Mouse (Mus musculus) ES-Bruce4 (cell line): ENCODE measurements around the gene Rras. TPM values are rescaled to one million over a fixed set of nuclear protein-coding genes. Genes with fewer than 3 reads are reported as not detected.
A peak's percentile ranks its signal among the peaks of the same experiment; 100 is the strongest.

ENCODE experiments used
- H3K27ac ChIP-seq: 2 replicates; pipeline ENCODE4 v1.5.1; 2012; ENCODE audit warnings: low read length, inconsistent platforms; ENCODE audit not compliant: insufficient read depth
- H3K27me3 ChIP-seq: 2 replicates; pipeline ENCODE4 v1.6.1; 2012; ENCODE audit warnings: mild to moderate bottlenecking, low read length, inconsistent platforms; ENCODE audit not compliant: control insufficient read depth, poor library complexity, insufficient read depth, severe bottlenecking
- H3K36me3 ChIP-seq: 2 replicates; pipeline ENCODE4 v1.6.1; 2012; ENCODE audit warnings: inconsistent platforms, mild to moderate bottlenecking, low read length, moderate library complexity; ENCODE audit not compliant: control insufficient read depth, poor library complexity, insufficient read depth, severe bottlenecking
- H3K4me1 ChIP-seq: one replicate; pipeline ENCODE4 v1.8.1; 2011; ENCODE audit warnings: low read length; ENCODE audit not compliant: control insufficient read depth, insufficient read depth
- H3K4me3 ChIP-seq: 2 replicates; pipeline ENCODE4 v1.5.1; 2011; ENCODE audit warnings: low read depth, mild to moderate bottlenecking, low read length
- H3K9ac ChIP-seq: 2 replicates; pipeline ENCODE4 v1.6.1; 2012; ENCODE audit warnings: low read depth, mild to moderate bottlenecking, inconsistent platforms; ENCODE audit not compliant: poor library complexity, severe bottlenecking
- H3K9me3 ChIP-seq: replicated peaks from 2 replicates; pipeline ENCODE4 v1.6.1; 2012; ENCODE audit warnings: mild to moderate bottlenecking, low read length, inconsistent platforms; ENCODE audit not compliant: control insufficient read depth, poor library complexity, insufficient read depth, severe bottlenecking
- CTCF ChIP-seq: IDR thresholded peaks from one replicate; pipeline ENCODE4 v1.8.1; 2011; ENCODE audit warnings: low read depth, low read length
- EP300 ChIP-seq: IDR thresholded peaks from 2 replicates; pipeline ENCODE4 v1.6.1; 2011; ENCODE audit warnings: low read depth, low read length; ENCODE audit not compliant: insufficient read depth
- POLR2A ChIP-seq: IDR thresholded peaks from one replicate; pipeline ENCODE4 v1.8.1; 2011; ENCODE audit warnings: low read length; ENCODE audit not compliant: insufficient read depth
- polyA plus RNA-seq: library from polyadenylated mRNA; stranded (reverse); fragments of >200 nt; gene quantifications from 2 replicates; pipeline ENCODE4 v1.2.4, GENCODE M21; 2011; ENCODE audit warnings: low read depth; ENCODE audit not compliant: missing spikeins, insufficient read depth, insufficient read length

The Rras gene
- polyA plus RNA-seq, 1 experiment: 72.4 TPM

DNA sequence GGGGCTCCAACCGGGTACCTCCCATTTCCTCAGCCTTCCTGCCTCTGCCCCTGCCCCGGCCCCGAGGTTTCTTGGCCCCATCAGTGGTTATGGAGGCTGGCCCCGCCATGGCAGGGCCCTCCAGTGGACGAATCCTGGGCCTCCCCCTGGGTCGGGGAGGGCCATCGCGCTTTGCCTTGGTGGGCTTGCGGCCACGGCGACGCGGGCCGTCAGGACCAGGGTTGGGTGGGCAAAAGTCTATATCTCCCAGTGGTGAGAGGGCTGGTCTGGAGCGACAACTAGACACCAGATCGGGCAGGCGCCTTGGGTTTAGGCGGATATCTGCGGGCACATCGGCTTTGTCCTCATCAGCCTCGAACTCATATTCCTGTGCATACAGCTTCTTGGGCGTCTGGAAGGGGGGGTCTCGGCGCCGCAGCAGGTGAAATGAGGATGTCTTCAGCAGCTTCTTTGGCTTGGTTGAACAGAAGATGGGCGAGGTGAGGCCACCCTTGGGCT is 29.1 kb downstream of the Rras start:
- H3K4me3 ChIP-seq: peak overlapping the region; percentile 35
- no peaks in the 10 kb centered on the region for H3K9me3 ChIP-seq
- no peak for TF ChIP-seq EP300
- no peak for TF ChIP-seq POLR2A
- TF ChIP-seq CTCF: no peak
- H3K27ac ChIP-seq: no peak overlapping the region
- H3K36me3 ChIP-seq: peaks cover 46% of the 10 kb centered on the region
- H3K4me1 ChIP-seq: peaks cover 5% of the 10 kb centered on the region
- H3K9ac ChIP-seq: peak overlapping the region; percentile 19
- no peaks in the 10 kb centered on the region for H3K27me3 ChIP-seq

DNA sequence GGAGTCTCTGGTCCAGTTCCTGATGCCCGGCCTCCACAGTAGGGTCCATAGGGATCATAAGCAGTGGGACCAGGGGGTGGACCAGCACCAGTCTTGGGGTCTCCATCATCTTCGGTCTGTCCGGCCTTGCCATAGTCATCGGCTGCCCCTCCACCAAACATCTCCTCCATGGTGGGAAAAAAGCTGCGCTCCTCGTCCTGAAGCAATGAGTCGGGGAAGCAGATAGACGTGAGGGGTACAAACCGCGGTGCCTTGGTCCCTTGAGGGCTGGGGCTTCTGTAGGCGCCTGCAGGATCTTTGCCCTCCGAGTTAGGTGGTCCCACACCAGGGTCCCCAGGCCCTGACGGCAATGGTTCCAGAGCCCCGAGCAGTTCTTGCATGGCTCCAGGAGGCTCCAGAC is 29.7 kb downstream of the Rras start:
- no peak for TF ChIP-seq CTCF
- no peak for TF ChIP-seq EP300
- no peak for TF ChIP-seq POLR2A
- peaks cover 5% of the 10 kb centered on the region for H3K4me1 ChIP-seq
- H3K9me3 ChIP-seq: no peaks in the 10 kb centered on the region
- no peak overlapping the region for H3K4me3 ChIP-seq
- no peak overlapping the region for H3K9ac ChIP-seq
- H3K27me3 ChIP-seq: no peaks in the 10 kb centered on the region
- peaks cover 40% of the 10 kb centered on the region for H3K36me3 ChIP-seq
- no peak overlapping the region for H3K27ac ChIP-seq

DNA sequence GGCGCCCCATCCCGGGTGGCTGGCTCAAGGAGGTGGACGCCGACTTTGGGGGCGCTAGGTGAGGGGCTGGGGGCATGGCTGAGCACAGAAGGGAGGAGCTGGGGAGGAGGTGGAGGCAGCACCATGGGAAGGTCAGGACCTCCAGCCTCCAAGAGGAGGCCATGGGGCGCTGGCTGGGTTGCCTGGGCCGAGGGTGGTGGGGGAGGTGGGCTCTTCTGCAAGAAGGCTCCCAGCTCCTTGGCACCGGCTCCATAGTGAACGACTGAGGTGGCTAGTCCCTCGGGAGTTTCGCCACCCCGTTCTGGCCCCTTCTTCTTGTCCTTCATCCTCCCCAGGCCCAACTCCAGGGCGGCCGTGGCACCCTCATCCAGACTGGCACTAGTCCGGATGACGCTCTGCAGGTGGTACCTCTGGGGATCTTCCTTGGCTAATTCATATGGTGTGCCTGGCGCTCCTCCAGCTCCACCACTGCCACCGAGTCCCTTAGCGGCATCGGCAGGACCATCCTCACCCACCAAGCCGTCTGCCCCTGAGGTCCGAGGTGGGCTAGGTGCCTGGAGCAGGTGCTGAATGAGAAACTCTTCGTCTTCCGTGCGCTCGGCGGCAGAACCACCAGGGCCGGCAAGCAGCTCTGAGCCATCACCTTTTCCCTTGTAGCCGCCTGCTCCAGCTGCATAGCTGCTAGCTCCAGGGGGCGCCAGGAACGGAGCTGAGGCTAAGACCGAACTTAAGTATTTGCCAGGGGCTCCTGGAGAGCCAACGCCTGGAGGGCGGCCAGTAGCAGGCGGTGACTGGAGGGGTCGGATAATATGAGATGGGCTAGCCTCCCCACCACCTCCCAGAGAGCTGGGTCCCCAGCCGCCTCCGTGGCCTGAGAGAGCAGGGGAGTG is 30.5 kb downstream of the Rras start:
- Histone ChIP-seq H3K9me3 (no peaks in the 10 kb centered on the region), H3K9ac (no peak overlapping the region), H3K36me3 (peaks cover 33% of the 10 kb centered on the region), H3K4me3 (0 out of 2 replicates have a peak overlapping the region, but pooled peaks have one; percentile 3), H3K27ac (no peak overlapping the region), H3K27me3 (no peaks in the 10 kb centered on the region), H3K4me1 (peaks cover 5% of the 10 kb centered on the region)
- TF ChIP-seq CTCF: peak; percentile 33
- no peak for TF ChIP-seq POLR2A
- no peak for TF ChIP-seq EP300

DNA sequence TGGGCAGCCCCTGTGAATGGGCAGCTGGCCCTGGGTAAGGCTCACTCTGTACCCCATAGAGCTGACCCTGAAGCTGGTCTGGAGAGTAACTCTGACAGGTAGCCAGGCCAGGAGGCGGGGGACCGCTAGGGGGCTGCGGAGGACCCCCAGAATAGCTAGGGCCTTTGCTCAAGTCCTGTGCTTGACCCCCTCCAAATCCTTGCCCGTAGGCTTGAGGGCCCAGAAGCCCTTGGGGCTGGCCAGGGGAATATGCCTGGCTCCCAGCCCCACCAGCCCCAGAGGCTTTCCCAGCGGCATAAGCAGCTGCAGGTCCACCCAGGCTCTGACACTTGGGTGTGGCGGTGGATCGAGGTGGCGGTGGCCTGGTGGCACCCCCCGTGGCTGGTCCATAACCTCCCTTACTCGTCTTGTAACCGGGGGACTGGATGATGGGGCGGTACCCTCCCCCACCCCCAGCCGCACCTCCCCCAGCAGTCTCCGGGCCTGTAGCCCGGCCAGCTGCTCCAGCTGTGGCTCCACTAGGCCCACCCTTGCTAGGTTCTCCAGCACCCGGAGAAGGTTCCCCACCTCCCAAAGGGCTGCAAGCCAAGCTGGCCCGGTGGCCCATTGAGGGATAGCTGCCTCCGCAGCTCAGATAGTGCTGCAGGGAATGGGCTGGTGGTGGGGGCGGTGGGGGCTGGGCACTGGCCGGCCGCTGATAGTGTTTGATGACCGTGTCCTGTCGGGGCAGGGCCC is 31.3 kb downstream of the Rras start:
- Histone ChIP-seq H3K9me3 (no peaks in the 10 kb centered on the region), H3K9ac (0 out of 2 replicates have a peak overlapping the region, but pooled peaks have one; percentile 15), H3K27ac (no peak overlapping the region), H3K27me3 (no peaks in the 10 kb centered on the region), H3K36me3 (peaks cover 25% of the 10 kb centered on the region), H3K4me1 (peaks cover 5% of the 10 kb centered on the region), H3K4me3 (no peak overlapping the region)
- TF ChIP-seq EP300 (no peak), POLR2A (no peak), CTCF (no peak)

DNA sequence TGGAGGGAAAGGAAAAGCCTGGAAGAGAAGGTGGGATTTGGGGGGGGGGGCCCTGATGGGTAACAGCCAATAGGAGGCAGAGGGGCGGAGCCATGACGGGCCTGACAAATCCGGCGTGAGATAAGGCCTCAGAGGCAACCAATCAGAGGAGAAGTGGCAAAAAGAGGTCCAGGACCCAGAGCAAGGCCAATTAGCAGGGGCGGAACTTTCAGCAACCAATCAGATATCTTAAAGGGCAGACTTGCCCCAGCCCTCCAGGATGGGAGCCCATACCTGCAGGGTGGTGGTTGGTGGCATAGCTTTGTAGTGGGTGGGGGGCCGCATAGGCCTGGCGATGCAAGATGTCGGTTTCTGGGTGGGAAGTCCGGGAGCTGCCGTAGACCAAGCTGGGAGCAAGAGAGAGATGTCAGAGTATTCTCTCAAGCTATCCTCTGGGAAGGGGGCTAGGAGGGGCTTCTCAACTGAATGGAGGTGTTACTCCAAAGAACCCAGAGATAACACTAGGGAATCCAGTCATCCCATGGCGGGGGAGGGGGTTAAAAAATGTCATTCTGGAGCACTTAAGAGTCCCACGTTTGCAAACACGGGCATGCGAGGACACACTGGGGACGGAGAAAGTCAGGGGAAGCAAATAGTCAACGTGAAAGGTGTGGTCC is 33.3 kb downstream of the Rras start:
- H3K27ac ChIP-seq: peak overlapping the region; percentile 91
- peak overlapping the region; percentile 74 for H3K4me3 ChIP-seq

More for the DNA sequence above, 33.3 kb downstream of the Rras start:
- H3K9me3 ChIP-seq: no peaks in the 10 kb centered on the region
- no peaks in the 10 kb centered on the region for H3K27me3 ChIP-seq
- peaks cover 19% of the 10 kb centered on the region; the same call in 1 of the 2 replicates for H3K36me3 ChIP-seq
- peak overlapping the region; percentile 96 for H3K9ac ChIP-seq
- H3K4me1 ChIP-seq: peaks cover 5% of the 10 kb centered on the region
- TF ChIP-seq EP300 (no peak), POLR2A (peak; percentile 23), CTCF (no peak)
